Mouse (Mus musculus) forebrain, embryonic 14.5 days (tissue): ENCODE results near the gene Dio1. TPM values are rescaled to one million over a fixed set of nuclear protein-coding genes. Genes with fewer than 3 reads are reported as not detected.

Experiments used
- ATAC-seq: fragments of 200-750 bp; cut with Nextera tagmentation; 2 replicates; pipeline ENCODE4 v1.8.0; 2017; ENCODE audit warnings: mild to moderate bottlenecking, moderate library complexity
- DNase-seq: peaks from one replicate; pipeline ENCODE4 v3.0.0-alpha.2; 2015; ENCODE audit warnings: low spot score
- H3K27ac ChIP-seq: fragments of 300-500 bp; sonication (generic); 2 replicates; pipeline ENCODE4 v1.5.1; 2014; ENCODE audit warnings: low read depth, mild to moderate bottlenecking, control low read depth, low read length, moderate library complexity
- H3K27me3 ChIP-seq: fragments of 300-500 bp; sonication (generic); replicated peaks from 2 replicates; pipeline ENCODE4 v1.6.1; 2014; ENCODE audit warnings: low read length, control low read depth, mixed read lengths; ENCODE audit not compliant: control insufficient read depth, insufficient read depth
- H3K36me3 ChIP-seq: fragments of 300-500 bp; sonication (generic); 2 replicates; pipeline ENCODE4 v1.6.1; 2014; ENCODE audit warnings: low read length, control low read depth; ENCODE audit not compliant: control insufficient read depth, insufficient read depth
- H3K4me1 ChIP-seq: fragments of 300-500 bp; sonication (generic); 2 replicates; pipeline ENCODE4 v1.6.1; 2014; ENCODE audit warnings: antibody characterized with exemption, low read length, control low read depth; ENCODE audit not compliant: control insufficient read depth, insufficient read depth
- H3K4me2 ChIP-seq: fragments of 300-500 bp; sonication (generic); 2 replicates; pipeline ENCODE4 v1.6.1; 2014; ENCODE audit warnings: mild to moderate bottlenecking, control low read depth, low read length
- H3K4me3 ChIP-seq: fragments of 300-500 bp; sonication (generic); 2 replicates; pipeline ENCODE4 v1.5.1; 2014; ENCODE audit warnings: low read depth, low read length, control low read depth
- H3K9ac ChIP-seq: fragments of 300-500 bp; sonication (generic); 2 replicates; pipeline ENCODE4 v1.6.1; 2014; ENCODE audit warnings: mild to moderate bottlenecking, low read length, control low read depth, moderate library complexity
- H3K9me3 ChIP-seq: fragments of 300-500 bp; sonication (generic); replicated peaks from 2 replicates; pipeline ENCODE4 v1.6.1; 2016; ENCODE audit warnings: low read length, control low read depth, mixed read lengths; ENCODE audit not compliant: control insufficient read depth
- WGBS: fragments of 180-500 bp; shearing (Covaris S2); extraction: QIAGEN DNeasy Blood & Tissue Kit; methylation state at CpG from one replicate; pipeline ENCODE4 v1.1.7; 2014; 5-methylcytosine and 5-hydroxymethylcytosine counted together
- polyA plus RNA-seq: library from polyadenylated mRNA; unstranded; fragments of >200 nt; fragmentation: Nextera tagmentation; extraction: Ambion mirVana; gene quantifications from 2 replicates; pipeline ENCODE4 v1.2.1, GENCODE M21; 2014

The Dio1 gene
- polyA plus RNA-seq, 1 experiment from 2014 or later: not detected

GRCm38 (mm10) chr4:107341354-107341753, 34.4 kb upstream of the Dio1 start:
- H3K4me1 ChIP-seq: no peaks in the 10 kb centered on the region; the same call in 1 of the 2 replicates
- H3K9ac ChIP-seq: no peak overlapping the region
- H3K27me3 ChIP-seq: no peaks in the 10 kb centered on the region
- H3K9me3 ChIP-seq: no peaks in the 10 kb centered on the region
- 26% methylated on average over 5 of the region's 5 CpGs for WGBS
- H3K27ac ChIP-seq: no peak overlapping the region
- ATAC-seq (no peak), DNase-seq (peak; percentile 32)
- 0 out of 2 replicates have a peak, but pooled peaks cover 5% of the 10 kb centered on the region for H3K36me3 ChIP-seq
- no peak overlapping the region for H3K4me2 ChIP-seq
- H3K4me3 ChIP-seq: no peak overlapping the region

DNA sequence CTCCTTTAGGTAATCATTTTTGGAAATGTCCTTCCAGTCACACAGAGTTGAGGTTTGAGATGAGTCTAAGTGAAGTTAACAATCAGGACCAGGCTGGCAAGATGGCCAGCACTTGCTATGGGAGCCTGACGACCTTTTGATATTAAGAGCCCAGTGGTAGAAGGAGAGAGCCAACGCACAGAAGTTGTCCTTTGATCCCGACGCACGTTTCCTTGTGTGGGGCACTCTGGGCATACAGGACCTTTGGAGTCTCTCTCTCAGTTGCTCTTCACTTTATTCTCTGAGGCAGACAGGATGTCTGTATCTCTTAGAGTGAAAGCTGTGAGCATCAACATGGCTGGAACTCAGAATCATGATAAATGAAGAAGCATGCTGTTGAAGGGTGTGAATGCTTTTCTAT, 30.5 kb upstream of the Dio1 start:
- no peaks in the 10 kb centered on the region for H3K9me3 ChIP-seq
- H3K27ac ChIP-seq: no peak overlapping the region
- H3K27me3 ChIP-seq: no peaks in the 10 kb centered on the region
- no peak overlapping the region for H3K4me3 ChIP-seq
- no peak overlapping the region for H3K9ac ChIP-seq
- 0 out of 2 replicates have a peak, but pooled peaks cover 5% of the 10 kb centered on the region for H3K36me3 ChIP-seq
- 90% methylated on average over 5 of the region's 5 CpGs for WGBS
- no peak for DNase-seq
- no peak for ATAC-seq
- H3K4me1 ChIP-seq: no peaks in the 10 kb centered on the region; the same call in 1 of the 2 replicates
- H3K4me2 ChIP-seq: no peak overlapping the region

DNA sequence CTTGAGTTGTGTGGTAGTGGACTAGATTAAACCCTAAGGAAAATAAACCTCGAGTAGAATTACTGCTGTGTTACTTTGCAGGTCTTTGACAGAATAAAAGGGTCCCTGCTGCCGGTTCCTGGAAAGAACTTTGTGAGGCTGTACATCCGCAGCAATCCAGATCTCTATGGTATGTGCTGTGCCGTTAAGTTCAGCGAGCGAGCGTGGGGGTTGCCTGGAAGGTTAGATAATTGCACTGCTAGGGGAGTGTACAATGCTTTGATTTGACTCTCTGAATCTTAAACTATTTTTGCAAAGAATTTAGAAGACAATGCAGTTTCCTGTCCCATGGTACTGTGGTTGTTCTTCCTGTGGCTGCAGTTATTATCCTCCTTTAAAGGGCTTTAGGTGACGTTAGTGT, 29.4 kb upstream of the Dio1 start:
- Histone ChIP-seq H3K9ac (no peak overlapping the region), H3K36me3 (0 out of 2 replicates have a peak, but pooled peaks cover 2% of the 10 kb centered on the region), H3K27me3 (no peaks in the 10 kb centered on the region), H3K4me1 (no peaks in the 10 kb centered on the region; the same call in 1 of the 2 replicates), H3K4me2 (no peak overlapping the region), H3K4me3 (no peak overlapping the region), H3K9me3 (no peaks in the 10 kb centered on the region), H3K27ac (no peak overlapping the region)
- 76% methylated on average over 8 of the region's 8 CpGs for WGBS
- ATAC-seq: no peak
- DNase-seq: no peak

DNA sequence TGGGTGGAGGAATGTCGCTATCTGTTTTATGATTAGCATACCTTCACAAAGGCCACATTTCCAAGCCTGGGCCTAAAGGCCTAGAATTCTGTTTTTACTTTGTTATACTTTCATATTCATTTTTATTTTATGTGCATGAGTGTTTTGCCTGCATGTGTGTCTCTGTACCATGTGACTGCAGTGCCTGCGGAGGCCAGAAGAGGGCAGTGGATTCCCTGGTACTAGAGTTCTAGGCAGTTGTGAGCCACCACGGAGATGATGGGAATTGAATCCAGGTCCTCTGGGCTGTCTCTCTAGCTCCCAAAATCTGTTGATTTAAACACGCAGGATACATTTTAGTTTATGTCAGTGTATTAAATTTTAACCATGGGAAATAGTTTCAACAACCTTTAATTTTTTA, 26.5 kb upstream of the Dio1 start:
- Histone ChIP-seq H3K4me3 (no peak overlapping the region), H3K36me3 (0 out of 2 replicates have a peak, but pooled peaks cover 5% of the 10 kb centered on the region), H3K27ac (no peak overlapping the region), H3K4me1 (no peaks in the 10 kb centered on the region), H3K27me3 (no peaks in the 10 kb centered on the region), H3K9ac (no peak overlapping the region), H3K4me2 (no peak overlapping the region), H3K9me3 (no peaks in the 10 kb centered on the region)
- DNase-seq: no peak
- WGBS: 92% methylated on average over 4 of the region's 4 CpGs
- ATAC-seq: no peak

- Histone ChIP-seq H3K4me3 (no peak overlapping the region), H3K36me3 (peaks cover 13% of the 10 kb centered on the region), H3K9ac (no peak overlapping the region), H3K4me2 (no peak overlapping the region), H3K9me3 (no peaks in the 10 kb centered on the region), H3K27ac (no peak overlapping the region), H3K4me1 (no peaks in the 10 kb centered on the region), H3K27me3 (no peaks in the 10 kb centered on the region)
- no peak for DNase-seq
- ATAC-seq: no peak
- WGBS: 95% methylated on average over 8 of the region's 8 CpGs
Observed at GRCm38 (mm10) chr4:107328530-107328929, 21.6 kb upstream of the Dio1 start.

DNA sequence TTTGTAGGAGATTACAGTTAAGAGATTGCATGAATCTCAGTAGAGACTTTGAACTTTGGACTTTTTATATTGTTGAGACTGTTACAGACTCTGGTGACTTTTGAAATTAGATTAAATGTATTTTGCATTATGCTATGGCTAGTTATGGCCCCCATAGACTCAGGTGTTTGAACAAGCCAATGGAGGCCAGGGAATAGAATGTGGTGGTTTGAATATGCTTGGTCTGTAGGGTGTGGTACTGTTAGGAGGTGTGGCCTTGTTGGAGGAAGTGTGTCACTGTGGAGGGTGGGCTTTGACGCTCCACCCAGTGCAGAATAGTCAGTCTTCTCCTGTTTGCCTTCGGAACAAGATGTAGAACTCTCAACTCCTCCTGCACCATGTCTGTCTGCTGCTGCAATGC, 16.1 kb upstream of the Dio1 start:
- WGBS: 95% methylated on average over 2 of the region's 2 CpGs
- H3K4me3 ChIP-seq: no peak overlapping the region
- H3K36me3 ChIP-seq: peaks cover 44% of the 10 kb centered on the region
- H3K9ac ChIP-seq: no peak overlapping the region
- H3K4me1 ChIP-seq: no peaks in the 10 kb centered on the region
- no peaks in the 10 kb centered on the region for H3K9me3 ChIP-seq
- H3K27me3 ChIP-seq: no peaks in the 10 kb centered on the region
- DNase-seq: no peak
- no peak overlapping the region for H3K4me2 ChIP-seq
- no peak for ATAC-seq
- H3K27ac ChIP-seq: no peak overlapping the region

GRCm38 (mm10) chr4:107321041-107321440, 14.1 kb upstream of the Dio1 start:
- H3K4me2 ChIP-seq: no peak overlapping the region
- H3K36me3 ChIP-seq: peaks cover 54% of the 10 kb centered on the region
- H3K4me1 ChIP-seq: no peaks in the 10 kb centered on the region
- ATAC-seq: no peak
- H3K27me3 ChIP-seq: no peaks in the 10 kb centered on the region
- H3K9me3 ChIP-seq: no peaks in the 10 kb centered on the region
- H3K27ac ChIP-seq: no peak overlapping the region
- H3K9ac ChIP-seq: no peak overlapping the region
- no peak for DNase-seq
- no peak overlapping the region for H3K4me3 ChIP-seq
- 81% methylated on average over 2 of the region's 2 CpGs for WGBS

DNA sequence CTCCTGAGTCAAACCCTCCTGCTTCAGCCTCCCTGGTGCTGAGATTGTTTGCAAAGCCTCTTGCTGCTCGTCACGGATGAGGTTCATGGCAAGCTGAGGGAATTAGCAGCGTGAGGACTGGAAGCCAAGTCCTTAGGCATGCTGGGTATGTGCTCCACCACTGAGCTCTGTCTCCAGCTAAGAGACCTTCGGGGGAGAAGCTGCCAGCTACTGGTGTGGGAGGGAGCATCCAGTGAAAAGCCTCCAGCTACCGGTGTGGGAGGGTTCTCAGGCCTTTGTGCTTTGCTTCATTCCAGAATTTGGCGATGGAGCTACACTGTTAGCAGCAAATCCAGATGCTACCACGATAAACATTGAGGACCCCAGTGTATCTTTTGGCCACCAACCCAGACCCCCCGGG, 11.7 kb upstream of the Dio1 start:
- Histone ChIP-seq H3K27me3 (no peaks in the 10 kb centered on the region), H3K4me3 (no peak overlapping the region), H3K9ac (no peak overlapping the region), H3K27ac (no peak overlapping the region), H3K36me3 (peaks cover 45% of the 10 kb centered on the region), H3K4me1 (peaks cover 6% of the 10 kb centered on the region; the same call in 1 of the 2 replicates), H3K4me2 (no peak overlapping the region), H3K9me3 (no peaks in the 10 kb centered on the region)
- WGBS: 79% methylated on average over 8 of the region's 8 CpGs
- no peak for ATAC-seq
- DNase-seq: no peak

GRCm38 (mm10) chr4:107314479-107314805, 7.5 kb upstream of the Dio1 start:
- Histone ChIP-seq H3K4me3 (peak overlapping the region; percentile 54), H3K9me3 (no peaks in the 10 kb centered on the region), H3K27me3 (no peaks in the 10 kb centered on the region), H3K36me3 (peaks cover 20% of the 10 kb centered on the region), H3K9ac (peak overlapping the region; percentile 62), H3K27ac (no peak overlapping the region), H3K4me1 (peaks cover 6% of the 10 kb centered on the region; the same call in 1 of the 2 replicates), H3K4me2 (peak overlapping the region; percentile 63)
- 11% methylated on average over 7 of the region's 7 CpGs for WGBS
- ATAC-seq: no peak; the same call in 1 of the 2 replicates
- no peak for DNase-seq
